Mouse (Mus musculus): ENCODE measurements at regions not wholly inside any gene's neighbourhood (a gene's known extent, or its start where the extent isn't known, plus 50 kb on each side); places are given as distances from the start of the nearest gene placed in this dataset.

DNA sequence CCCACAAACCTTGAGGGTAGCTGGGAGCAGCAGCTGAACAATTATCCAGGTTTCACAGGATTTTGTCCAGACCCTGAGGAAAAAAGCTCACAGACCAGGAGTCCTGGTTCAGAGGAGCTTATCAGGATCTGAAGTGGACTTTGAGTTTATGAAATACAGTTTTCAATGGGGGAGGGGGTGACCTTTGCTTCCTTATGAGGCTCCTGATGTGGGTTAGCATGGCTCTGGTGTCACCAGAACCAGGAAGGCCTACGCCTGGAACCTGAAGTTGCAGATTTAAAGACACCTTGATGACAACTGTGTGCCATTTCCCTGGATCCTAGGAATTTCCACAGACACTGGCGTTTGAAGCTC, 364.7 kb downstream of the Btg1 start:
- Histone ChIP-seq H3K4me1 (ENCODE audit: control insufficient read depth, insufficient read depth, low read length) (no peaks in the 10 kb centered on the region), H3K27ac (replicated peaks; ENCODE audit: low read depth, low read length) (no peak overlapping the region), H3K9me3 (ENCODE audit: control insufficient read depth, low read length) (no peaks in the 10 kb centered on the region), H3K4me3 (ENCODE audit: low read depth, low read length) (no peak overlapping the region), H3K9ac (ENCODE audit: low read depth, low read length) (no peak overlapping the region), H3K4me2 (ENCODE audit: low read depth, low read length) (no peak overlapping the region), H3K27me3 (replicated peaks; ENCODE audit: control insufficient read depth, insufficient read depth, low read length) (no peaks in the 10 kb centered on the region), H3K36me3 (ENCODE audit: control insufficient read depth, insufficient read depth, low read length) (no peaks in the 10 kb centered on the region)
- WGBS: 75% methylated on average over 2 of the region's 2 CpGs
- ATAC-seq (ENCODE audit: low read depth) (no peak), DNase-seq (ENCODE audit: low spot score) (no peak)

DNA sequence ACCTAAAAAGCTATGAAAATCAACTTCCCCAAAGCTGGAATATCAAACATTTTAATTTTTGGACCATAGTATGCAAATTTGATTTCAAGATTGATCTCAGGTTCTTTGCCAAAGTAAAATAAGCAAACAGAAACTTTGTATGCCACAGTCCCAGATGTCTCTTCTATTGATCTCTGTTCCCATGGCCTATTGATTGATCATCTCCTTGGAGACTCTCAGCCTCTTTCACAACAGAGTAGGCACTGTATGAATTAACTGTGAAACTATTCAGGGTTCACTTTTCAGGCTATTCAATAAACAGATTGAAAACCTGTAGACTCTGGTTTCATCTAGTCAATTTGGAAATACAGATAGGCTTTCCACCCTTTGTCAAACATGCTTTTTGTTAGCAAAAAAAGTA, 384.1 kb downstream of the Btg1 start:
- Histone ChIP-seq H3K36me3 (ENCODE audit: control insufficient read depth, insufficient read depth, low read length) (no peaks in the 10 kb centered on the region), H3K9ac (ENCODE audit: low read depth, low read length) (no peak overlapping the region), H3K4me1 (ENCODE audit: control insufficient read depth, insufficient read depth, low read length) (no peaks in the 10 kb centered on the region; the same call in 1 of the 2 replicates), H3K4me3 (ENCODE audit: low read depth, low read length) (no peak overlapping the region), H3K27ac (replicated peaks; ENCODE audit: low read depth, low read length) (no peak overlapping the region), H3K9me3 (ENCODE audit: control insufficient read depth, low read length) (no peaks in the 10 kb centered on the region), H3K4me2 (ENCODE audit: low read depth, low read length) (no peak overlapping the region), H3K27me3 (replicated peaks; ENCODE audit: control insufficient read depth, insufficient read depth, low read length) (no peaks in the 10 kb centered on the region)
- ATAC-seq (ENCODE audit: low read depth) (no peak), DNase-seq (ENCODE audit: low spot score) (no peak)

DNA sequence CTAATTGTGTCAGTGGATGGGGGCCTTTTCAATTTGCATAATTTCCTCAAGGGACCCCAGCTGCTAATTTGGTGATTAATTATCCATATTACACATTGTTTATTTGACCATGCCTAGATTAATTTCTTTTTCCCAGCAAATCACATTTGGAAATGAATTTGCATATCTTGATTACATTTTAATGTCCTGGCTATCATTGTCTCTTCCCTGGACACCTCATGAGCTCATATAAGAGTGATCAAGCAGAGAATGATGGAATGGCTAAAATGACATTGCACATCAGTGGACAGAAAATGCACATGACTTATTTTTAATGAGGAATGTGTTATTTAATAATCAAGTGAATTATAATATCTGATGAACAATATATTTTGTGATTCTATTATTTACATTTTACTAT, 392.1 kb downstream of the Btg1 start:
- Histone ChIP-seq H3K27me3 (replicated peaks; ENCODE audit: control insufficient read depth, insufficient read depth, low read length) (no peaks in the 10 kb centered on the region), H3K36me3 (ENCODE audit: control insufficient read depth, insufficient read depth, low read length) (no peaks in the 10 kb centered on the region), H3K27ac (replicated peaks; ENCODE audit: low read depth, low read length) (no peak overlapping the region), H3K4me2 (ENCODE audit: low read depth, low read length) (no peak overlapping the region), H3K9ac (ENCODE audit: low read depth, low read length) (no peak overlapping the region), H3K4me3 (ENCODE audit: low read depth, low read length) (no peak overlapping the region), H3K9me3 (ENCODE audit: control insufficient read depth, low read length) (no peaks in the 10 kb centered on the region), H3K4me1 (ENCODE audit: control insufficient read depth, insufficient read depth, low read length) (no peaks in the 10 kb centered on the region)
- ATAC-seq (ENCODE audit: low read depth) (no peak), DNase-seq (ENCODE audit: low spot score) (no peak)

DNA sequence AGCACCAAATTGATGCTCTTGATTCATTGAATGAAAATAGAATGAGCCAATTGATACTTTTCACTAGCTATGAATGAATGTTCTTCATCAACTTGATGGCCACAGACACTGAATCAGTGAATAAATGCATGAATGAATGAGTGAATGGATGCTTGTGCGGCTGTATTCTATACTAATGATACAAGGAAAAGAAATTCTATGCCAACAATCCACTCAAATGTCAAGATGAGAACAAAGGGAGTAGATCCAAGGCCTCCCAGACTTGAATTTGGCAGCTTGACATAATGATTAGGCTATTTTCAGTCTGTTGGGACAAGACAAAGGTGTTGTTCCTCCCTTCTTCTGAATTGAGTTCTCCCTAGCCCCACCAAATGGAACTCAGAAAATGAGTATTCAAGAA, 393.1 kb downstream of the Btg1 start:
- no peak overlapping the region for H3K4me3 ChIP-seq (ENCODE audit: low read depth, low read length)
- no peak overlapping the region for H3K9ac ChIP-seq (ENCODE audit: low read depth, low read length)
- no peak overlapping the region for H3K4me2 ChIP-seq (ENCODE audit: low read depth, low read length)
- 87% methylated on average over 1 of the region's 1 CpGs for WGBS
- H3K36me3 ChIP-seq (ENCODE audit: control insufficient read depth, insufficient read depth, low read length): no peaks in the 10 kb centered on the region
- ATAC-seq (ENCODE audit: low read depth) (no peak), DNase-seq (ENCODE audit: low spot score) (no peak)
- H3K27ac ChIP-seq (replicated peaks; ENCODE audit: low read depth, low read length): no peak overlapping the region
- no peaks in the 10 kb centered on the region for H3K4me1 ChIP-seq (ENCODE audit: control insufficient read depth, insufficient read depth, low read length)
- H3K27me3 ChIP-seq (replicated peaks; ENCODE audit: control insufficient read depth, insufficient read depth, low read length): no peaks in the 10 kb centered on the region
- H3K9me3 ChIP-seq (ENCODE audit: control insufficient read depth, low read length): no peaks in the 10 kb centered on the region

DNA sequence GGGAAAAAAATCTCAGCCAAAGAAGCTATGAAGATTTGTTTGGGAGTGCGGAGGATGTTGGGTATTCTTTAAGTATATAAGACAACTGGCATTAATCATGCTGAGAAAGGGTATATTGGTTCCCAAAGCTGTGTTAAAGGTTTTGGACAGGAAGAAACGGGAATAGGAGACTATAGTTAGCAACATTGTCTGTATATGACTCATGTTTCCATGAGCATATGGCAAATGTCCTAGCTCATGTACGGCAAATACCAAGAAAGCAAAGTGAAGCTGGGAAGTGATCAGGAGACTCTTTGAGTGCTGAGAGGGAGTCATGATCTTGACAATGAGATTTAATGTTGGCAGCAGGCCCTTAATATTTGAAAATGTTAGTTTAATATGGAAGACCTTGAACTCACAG, 401.8 kb downstream of the Btg1 start:
- Histone ChIP-seq H3K27me3 (replicated peaks; ENCODE audit: control insufficient read depth, insufficient read depth, low read length) (no peaks in the 10 kb centered on the region), H3K4me3 (ENCODE audit: low read depth, low read length) (no peak overlapping the region), H3K4me1 (ENCODE audit: control insufficient read depth, insufficient read depth, low read length) (no peaks in the 10 kb centered on the region), H3K27ac (replicated peaks; ENCODE audit: low read depth, low read length) (no peak overlapping the region), H3K36me3 (ENCODE audit: control insufficient read depth, insufficient read depth, low read length) (no peaks in the 10 kb centered on the region), H3K9me3 (ENCODE audit: control insufficient read depth, low read length) (no peaks in the 10 kb centered on the region), H3K9ac (ENCODE audit: low read depth, low read length) (no peak overlapping the region), H3K4me2 (ENCODE audit: low read depth, low read length) (no peak overlapping the region)
- 69% methylated on average over 3 of the region's 3 CpGs for WGBS
- no peak for ATAC-seq (ENCODE audit: low read depth)
- DNase-seq (ENCODE audit: low spot score): no peak

DNA sequence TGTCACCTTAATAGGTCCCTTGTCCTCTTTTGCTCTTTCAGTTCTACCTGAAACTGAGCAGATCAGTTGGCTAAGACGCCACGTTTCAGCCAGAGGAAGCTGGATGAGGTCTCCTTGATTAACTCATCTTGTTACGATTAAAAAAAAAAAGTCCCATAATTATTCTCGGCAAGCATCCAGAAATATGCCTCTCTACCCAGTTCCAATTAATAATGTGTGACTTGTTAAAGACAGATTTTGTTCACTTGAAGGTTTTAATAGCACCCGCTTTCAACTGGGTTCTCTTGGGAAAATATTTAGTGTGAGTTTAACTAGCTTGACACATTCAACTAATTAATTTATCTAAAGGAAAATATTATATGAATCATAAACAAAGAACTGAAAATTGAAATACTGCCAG, 412.0 kb downstream of the Btg1 start:
- no peaks in the 10 kb centered on the region for H3K9me3 ChIP-seq (ENCODE audit: control insufficient read depth, low read length)
- no peak overlapping the region for H3K9ac ChIP-seq (ENCODE audit: low read depth, low read length)
- no peak for ATAC-seq (ENCODE audit: low read depth)
- DNase-seq (ENCODE audit: low spot score): no peak
- 69% methylated on average over 5 of the region's 5 CpGs for WGBS
- no peaks in the 10 kb centered on the region for H3K4me1 ChIP-seq (ENCODE audit: control insufficient read depth, insufficient read depth, low read length)
- no peaks in the 10 kb centered on the region for H3K36me3 ChIP-seq (ENCODE audit: control insufficient read depth, insufficient read depth, low read length)
- H3K27me3 ChIP-seq (replicated peaks; ENCODE audit: control insufficient read depth, insufficient read depth, low read length): no peaks in the 10 kb centered on the region
- H3K27ac ChIP-seq (replicated peaks; ENCODE audit: low read depth, low read length): no peak overlapping the region
- no peak overlapping the region for H3K4me2 ChIP-seq (ENCODE audit: low read depth, low read length)
- H3K4me3 ChIP-seq (ENCODE audit: low read depth, low read length): no peak overlapping the region

DNA sequence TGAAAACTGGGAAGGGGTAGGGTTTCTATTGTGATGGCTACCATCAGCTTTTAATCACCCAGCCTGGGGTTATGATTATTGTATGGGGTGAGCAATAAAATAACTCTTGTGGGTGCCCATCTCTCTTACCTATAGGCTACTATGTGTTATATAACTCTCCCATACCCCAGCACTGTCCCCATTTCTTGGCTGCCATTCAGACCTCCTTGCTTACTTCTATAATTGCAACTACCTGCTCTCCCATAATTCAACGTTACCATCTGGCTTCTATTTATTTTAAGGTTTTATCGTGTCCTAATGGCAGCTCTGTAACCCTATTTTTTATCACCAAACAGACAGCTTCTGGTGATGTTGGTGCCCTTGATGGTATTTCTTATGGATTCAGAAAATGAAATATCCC, 414.2 kb downstream of the Btg1 start:
- Histone ChIP-seq H3K27ac (replicated peaks; ENCODE audit: low read depth, low read length) (no peak overlapping the region), H3K9me3 (ENCODE audit: control insufficient read depth, low read length) (no peaks in the 10 kb centered on the region), H3K4me1 (ENCODE audit: control insufficient read depth, insufficient read depth, low read length) (no peaks in the 10 kb centered on the region), H3K9ac (ENCODE audit: low read depth, low read length) (no peak overlapping the region), H3K27me3 (replicated peaks; ENCODE audit: control insufficient read depth, insufficient read depth, low read length) (no peaks in the 10 kb centered on the region), H3K4me3 (ENCODE audit: low read depth, low read length) (no peak overlapping the region), H3K36me3 (ENCODE audit: control insufficient read depth, insufficient read depth, low read length) (no peaks in the 10 kb centered on the region), H3K4me2 (ENCODE audit: low read depth, low read length) (no peak overlapping the region)
- DNase-seq (ENCODE audit: low spot score) (no peak), ATAC-seq (ENCODE audit: low read depth) (no peak)
- 70% methylated on average over 2 of the region's 2 CpGs for WGBS

DNA sequence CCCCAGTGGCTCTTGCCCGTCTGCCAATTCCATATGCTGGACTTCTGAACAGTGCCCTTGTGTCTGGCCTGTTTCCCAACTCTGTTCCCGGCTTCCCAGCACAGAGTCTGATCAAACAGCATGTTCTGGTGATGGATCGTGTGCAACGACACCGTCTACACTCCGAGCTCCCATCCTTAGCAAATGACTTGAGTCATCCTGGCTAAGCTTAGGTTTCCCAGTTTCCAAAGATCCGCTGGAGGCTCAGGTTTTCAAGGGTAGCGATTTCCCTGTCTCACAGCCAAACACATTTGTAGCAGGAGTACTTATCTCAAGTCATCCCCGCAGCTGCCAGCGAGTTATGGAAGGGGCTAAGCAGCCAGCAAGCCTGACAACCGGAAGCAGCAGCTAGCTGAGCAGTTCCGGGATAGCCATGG, 418.6 kb downstream of the Btg1 start:
- no peaks in the 10 kb centered on the region for H3K36me3 ChIP-seq (ENCODE audit: control insufficient read depth, insufficient read depth, low read length)

DNA sequence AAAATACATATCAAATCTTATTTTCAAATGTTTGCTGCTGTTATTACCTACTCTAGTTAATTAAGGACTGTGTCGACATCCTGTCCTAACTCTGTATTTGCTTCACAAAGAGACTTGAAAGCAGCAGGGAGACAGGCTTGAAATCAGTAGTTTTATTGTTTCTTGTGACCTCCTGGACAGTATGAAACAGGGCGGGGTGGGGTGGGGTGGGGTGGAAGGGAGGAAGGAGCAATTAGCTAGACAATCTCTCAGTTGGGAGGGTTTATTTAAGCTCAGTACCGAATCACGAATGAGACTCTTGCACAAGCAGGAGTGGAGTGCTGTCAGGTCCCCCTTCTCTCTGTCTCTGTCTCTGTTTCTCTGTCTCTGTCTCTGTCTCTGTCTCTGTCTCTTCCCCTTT, 421.2 kb downstream of the Btg1 start:
- Histone ChIP-seq H3K4me1 (ENCODE audit: control insufficient read depth, insufficient read depth, low read length) (no peaks in the 10 kb centered on the region), H3K36me3 (ENCODE audit: control insufficient read depth, insufficient read depth, low read length) (no peaks in the 10 kb centered on the region), H3K27ac (replicated peaks; ENCODE audit: low read depth, low read length) (no peak overlapping the region), H3K9me3 (ENCODE audit: control insufficient read depth, low read length) (no peaks in the 10 kb centered on the region), H3K4me3 (ENCODE audit: low read depth, low read length) (no peak overlapping the region), H3K9ac (ENCODE audit: low read depth, low read length) (no peak overlapping the region), H3K4me2 (ENCODE audit: low read depth, low read length) (no peak overlapping the region), H3K27me3 (replicated peaks; ENCODE audit: control insufficient read depth, insufficient read depth, low read length) (no peaks in the 10 kb centered on the region)
- ATAC-seq (ENCODE audit: low read depth) (no peak), DNase-seq (ENCODE audit: low spot score) (no peak)
- WGBS: 45% methylated on average over 4 of the region's 4 CpGs

More for the DNA sequence above, 418.6 kb downstream of the Btg1 start:
- no peak overlapping the region for H3K4me2 ChIP-seq (ENCODE audit: low read depth, low read length)
- no peak overlapping the region for H3K9ac ChIP-seq (ENCODE audit: low read depth, low read length)
- peak; percentile 35 for DNase-seq (ENCODE audit: low spot score)
- H3K9me3 ChIP-seq (ENCODE audit: control insufficient read depth, low read length): no peaks in the 10 kb centered on the region
- H3K27ac ChIP-seq (replicated peaks; ENCODE audit: low read depth, low read length): no peak overlapping the region
- no peaks in the 10 kb centered on the region for H3K4me1 ChIP-seq (ENCODE audit: control insufficient read depth, insufficient read depth, low read length)
- 74% methylated on average over 12 of the region's 12 CpGs for WGBS
- no peak overlapping the region for H3K4me3 ChIP-seq (ENCODE audit: low read depth, low read length)
- H3K27me3 ChIP-seq (replicated peaks; ENCODE audit: control insufficient read depth, insufficient read depth, low read length): no peaks in the 10 kb centered on the region
- ATAC-seq (ENCODE audit: low read depth): no peak
